Mouse (Mus musculus): ENCODE measurements at regions not wholly inside any gene's neighbourhood (a gene's known extent, or its start where the extent isn't known, plus 50 kb on each side); places are given as distances from the start of the nearest gene placed in this dataset.

DNA sequence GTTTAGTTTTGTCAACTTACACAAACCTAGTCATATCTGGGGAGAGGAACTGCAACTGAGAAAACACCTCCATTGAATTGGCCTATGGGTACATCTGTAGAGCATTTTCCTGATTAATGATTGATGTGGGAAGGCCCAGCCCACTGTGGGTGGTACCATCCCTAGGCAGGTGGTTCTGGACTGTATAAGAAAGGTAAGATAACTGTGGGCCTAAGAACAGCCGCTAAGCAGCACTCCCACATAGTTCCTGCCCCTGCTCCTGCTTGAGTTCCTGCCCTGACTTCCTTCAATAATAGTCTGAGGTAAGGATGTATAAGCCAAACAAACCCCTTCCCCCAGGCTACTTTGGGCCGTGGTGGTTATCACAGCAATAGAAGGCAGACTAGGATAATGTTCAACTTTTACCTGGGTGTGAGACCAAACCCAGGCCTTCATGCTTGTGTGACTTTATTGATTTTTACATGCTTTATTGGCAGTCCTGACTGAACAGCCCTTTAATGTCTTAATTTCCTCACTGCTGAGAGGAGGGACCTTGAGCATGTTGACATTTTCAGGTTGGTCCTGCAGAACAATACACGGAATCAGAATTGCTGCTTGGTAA is 78.8 kb upstream of the Camk1g start:
- DNase-seq, result no peak

DNA sequence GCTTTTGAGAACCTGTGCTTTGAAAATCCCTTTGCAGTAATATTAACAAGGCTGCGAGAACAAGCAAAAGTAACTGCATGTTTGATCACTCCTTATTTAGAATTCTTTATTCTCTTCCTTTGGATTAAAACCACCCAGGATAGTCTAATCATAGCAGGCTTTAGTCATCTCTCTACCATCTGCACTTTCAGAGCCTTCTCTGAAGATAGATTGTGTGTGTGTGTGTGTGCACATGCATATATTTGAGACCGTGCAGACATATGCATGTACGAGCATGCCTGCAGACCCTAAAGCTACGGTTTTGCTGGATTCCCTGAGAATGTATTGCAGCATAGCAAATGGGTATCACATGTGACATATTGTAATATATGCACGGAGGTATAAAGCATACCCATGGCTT is 77.5 kb upstream of the Camk1g start:
- DNase-seq, result no peak

DNA sequence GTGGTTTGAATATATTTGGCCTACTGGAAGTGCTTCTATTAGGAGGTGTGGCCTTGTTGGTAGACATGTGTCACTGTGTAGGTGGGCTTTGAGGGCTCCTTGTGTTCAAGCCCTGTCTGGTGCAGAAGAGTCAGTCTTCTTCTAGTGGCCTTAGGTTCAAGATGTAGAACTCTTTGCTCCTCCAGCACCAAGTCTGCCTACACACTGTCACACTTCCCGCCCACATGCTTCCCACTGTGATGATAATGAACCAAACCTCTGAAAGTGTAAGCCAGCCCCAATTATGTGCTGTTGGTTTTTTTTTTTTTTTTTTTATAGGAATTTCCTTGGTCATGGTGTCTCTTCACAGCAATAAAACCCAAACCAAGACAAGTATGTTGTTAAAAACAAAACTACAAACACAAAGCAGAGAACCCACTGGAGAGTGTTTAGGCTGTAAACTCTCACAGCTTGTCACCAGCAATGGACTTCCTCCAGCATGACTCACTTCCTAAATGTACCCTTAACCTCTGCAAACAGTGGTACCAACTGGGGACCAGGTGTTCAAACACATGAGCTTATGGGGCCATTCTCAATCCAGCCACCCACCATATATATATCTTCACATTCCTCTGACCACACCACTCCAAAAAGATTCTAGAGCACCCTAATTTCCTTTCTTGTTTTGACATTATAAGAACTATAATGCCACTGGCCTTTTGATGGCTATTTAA is 74.0 kb upstream of the Camk1g start:
- DNase-seq, result no peak

DNA sequence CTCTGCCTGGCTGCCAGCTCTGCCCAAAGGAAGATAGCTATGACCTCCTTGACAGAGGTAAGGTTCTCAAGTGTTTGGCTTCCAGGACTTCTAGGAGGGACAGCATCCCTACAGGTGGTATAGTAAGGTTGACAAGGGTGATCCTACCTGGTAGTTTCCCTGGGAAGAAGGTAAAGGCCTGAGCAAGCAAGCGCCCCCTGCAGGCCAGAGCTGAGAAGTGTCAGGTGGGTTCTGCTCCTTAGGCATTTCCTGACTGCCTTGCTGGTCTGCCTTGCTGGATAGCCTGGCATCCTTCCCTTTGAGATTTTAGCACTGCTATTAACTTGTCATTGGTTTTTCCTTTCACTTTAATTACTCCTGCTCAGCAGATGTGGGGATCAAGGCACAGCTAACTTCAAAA is 70.4 kb upstream of the Camk1g start:
- no peak for DNase-seq

- no peak for DNase-seq
Observed at GRCm38 (mm10) chr1:193434281-193434680, 64.2 kb upstream of the Camk1g start.

DNA sequence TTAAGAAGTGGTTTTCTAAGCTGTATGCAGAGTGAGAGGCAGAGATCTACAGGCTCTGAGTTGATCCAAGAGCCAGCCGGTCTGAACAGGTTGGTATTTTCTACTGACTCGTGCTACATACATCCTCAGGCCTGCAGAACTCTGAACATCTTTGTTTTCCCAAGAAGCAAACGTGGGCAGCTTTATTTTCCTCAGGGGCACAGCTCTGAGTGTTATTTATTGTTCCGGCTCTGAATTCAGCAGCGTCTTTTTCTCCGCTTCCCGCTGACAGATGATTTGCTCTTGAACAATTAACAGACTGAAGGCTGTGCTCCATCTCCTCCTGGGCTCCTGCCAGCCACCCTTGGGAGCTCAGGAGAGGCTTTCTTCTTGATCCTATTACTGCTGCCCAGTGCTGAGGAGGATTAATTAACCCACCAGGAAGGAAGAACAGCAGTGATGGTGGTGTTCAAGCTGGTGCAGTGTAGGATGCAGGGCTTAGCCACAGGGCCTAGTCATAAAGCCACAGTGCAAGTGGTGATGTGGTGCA is 63.5 kb upstream of the Camk1g start:
- DNase-seq, result peak; percentile 37

GRCm38 (mm10) chr1:193430231-193430630 is 60.1 kb upstream of the Camk1g start:
- DNase-seq, result no peak

DNA sequence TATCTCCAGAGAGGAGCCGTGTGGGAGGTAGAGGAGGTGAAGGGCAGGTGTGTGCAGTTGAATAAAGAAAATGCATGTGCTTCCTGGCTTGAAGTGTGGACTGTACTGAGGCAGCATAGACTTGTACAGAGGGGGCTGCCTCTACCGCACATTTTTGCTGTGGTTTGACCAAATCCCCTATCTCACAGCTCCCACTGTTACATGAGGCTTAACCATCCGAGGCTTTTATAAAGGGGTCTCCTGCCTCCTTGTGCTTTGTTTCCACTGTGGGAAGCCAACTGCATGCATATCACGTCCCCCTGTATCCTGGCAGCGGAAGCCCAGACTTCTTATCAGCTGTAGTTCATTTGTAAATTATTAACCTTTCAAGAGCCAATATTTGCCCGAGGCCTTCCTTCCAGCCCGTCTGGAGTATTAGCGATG is 53.6 kb upstream of the Camk1g start:
- DNase-seq, result no peak

DNA sequence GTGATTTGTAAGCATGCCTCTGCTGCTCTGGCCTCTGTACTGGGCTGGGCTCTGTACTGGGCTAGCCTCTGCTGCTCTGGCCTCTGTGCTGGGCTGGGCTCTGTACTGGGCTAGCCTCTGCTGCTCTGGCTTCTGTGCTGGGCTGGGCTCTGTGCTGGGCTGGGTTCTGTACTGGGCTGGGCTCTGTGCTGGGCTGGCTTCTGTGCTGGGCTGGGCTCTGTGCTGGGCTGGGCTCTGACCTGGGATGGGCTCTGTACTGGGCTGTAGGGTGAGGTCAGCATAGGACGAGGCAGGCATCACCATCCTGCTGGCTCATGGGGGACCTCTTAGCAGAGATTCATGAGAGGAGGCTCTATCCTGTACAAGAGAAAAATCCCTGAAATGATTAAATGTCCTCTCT is 52.8 kb upstream of the Camk1g start:
- DNase-seq, result no peak

- no peak for DNase-seq
Observed at GRCm38 (mm10) chr1:193421820-193422219, 51.7 kb upstream of the Camk1g start.

DNA sequence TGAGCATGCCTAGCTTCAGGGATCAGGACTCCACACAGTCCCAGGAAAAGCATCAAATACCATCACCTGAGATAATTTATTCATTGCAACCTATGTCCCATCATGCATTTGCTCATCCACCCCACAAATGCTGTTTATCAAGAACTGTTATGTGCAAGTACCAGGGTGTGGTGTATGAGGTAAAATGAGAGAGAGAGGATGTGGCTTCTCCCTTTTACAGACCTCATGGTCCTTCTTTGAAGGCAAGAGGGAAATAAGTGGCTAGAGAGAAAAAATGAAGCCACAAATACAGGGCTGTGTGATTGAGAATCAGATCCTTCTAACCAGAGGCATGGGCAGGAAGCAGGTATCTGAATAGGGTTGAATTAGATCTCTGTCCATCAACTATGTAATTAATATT is 51.3 kb upstream of the Camk1g start:
- DNase-seq, result no peak

Data from cerebellum, adult 9-11 months (tissue).